Mouse (Mus musculus) heart, adult 8-10 months (tissue): ENCODE results near the gene Ccr2. TPM values are rescaled to one million over a fixed set of nuclear protein-coding genes. Genes with fewer than 3 reads are reported as not detected.
"Not testable (repeated sequence)": the region's sequence is repeated elsewhere in the genome, so short reads cannot be mapped to it uniquely, and the experiment has no call there.

ENCODE experiments used
- DNase-seq: peaks from one replicate; pipeline ENCODE4 v3.0.0; 2022; ENCODE audit warnings: low spot score
- total RNA-seq, 4 experiments: library from RNA; stranded (reverse); gene quantifications; 2 replicates each; pipeline ENCODE4 v1.2.4; 2022

Ccr2 gene
- under 1 TPM; 0.44 to 0.98 (median 0.82) TPM for total RNA-seq

DNA sequence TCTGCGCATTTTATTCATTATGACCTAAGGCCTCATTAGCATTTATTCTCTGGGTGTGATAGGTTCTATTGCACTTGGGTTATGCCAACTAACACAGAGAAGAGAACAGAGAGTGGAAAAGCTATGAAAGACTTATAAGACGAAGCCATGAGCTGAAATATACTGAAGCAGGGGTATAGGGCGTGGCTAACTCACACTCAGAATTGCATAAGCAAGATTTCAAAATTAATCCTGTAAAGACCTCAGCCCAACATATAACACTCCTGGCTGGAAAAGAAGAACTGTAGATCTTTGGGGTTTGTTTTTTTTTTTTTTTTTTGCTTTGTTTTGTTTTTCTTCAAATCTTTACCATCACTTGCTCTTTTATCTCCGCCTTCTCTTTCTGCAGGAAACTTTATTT lies at the start of gene Ccr2:
Ccr2 (plus strand) TSS at position 228 of the 400 bp plus-strand sequence.
- DNase-seq = no peak

DNA sequence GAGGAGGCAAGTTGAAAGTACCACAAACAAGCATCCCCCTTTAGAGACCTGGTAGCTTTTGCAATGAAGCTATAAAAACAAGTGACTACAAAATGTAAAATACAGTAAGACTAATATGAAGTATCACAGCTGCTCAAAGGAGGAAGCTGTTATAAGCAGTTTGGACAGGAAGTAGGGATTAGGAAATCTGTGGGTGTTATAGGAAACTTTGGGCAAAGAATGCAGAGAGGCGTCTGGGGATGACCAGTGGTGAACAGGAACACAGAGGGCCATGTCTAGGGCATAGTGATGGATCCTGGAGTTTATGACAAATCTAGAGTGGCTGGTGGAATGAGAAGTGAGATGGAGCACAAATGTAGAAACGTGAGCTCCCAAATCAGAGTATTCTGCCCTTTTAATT lies 48.2 kb upstream of the Ccr2 start:
- DNase-seq = no peak

DNA sequence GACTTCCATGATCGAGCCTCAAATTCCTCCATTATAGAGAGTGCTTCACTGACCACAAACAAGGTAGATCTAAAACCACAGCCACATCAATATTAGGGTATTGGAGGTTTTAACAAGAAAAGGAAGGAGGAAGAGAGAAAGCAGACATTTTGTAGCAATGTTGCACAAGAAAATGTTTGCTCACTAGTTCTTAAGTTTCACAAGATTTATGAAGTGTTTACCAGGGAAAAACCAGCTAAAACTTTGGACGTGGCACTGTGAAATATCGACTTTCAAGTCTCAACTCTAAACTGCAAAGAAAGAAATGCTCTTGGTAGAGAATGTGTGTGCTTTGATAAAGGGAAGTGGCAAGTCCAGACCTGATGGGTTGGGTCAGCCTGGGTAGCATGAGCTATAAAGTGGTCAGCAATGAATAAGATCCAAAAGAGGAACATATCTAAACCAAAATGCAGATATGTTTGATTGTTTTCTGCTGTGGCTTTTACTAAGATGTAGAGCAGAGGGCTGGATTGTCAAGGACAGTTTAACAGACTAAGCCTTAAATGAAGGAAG lies 45.5 kb upstream of the Ccr2 start:
- no peak for DNase-seq

DNA sequence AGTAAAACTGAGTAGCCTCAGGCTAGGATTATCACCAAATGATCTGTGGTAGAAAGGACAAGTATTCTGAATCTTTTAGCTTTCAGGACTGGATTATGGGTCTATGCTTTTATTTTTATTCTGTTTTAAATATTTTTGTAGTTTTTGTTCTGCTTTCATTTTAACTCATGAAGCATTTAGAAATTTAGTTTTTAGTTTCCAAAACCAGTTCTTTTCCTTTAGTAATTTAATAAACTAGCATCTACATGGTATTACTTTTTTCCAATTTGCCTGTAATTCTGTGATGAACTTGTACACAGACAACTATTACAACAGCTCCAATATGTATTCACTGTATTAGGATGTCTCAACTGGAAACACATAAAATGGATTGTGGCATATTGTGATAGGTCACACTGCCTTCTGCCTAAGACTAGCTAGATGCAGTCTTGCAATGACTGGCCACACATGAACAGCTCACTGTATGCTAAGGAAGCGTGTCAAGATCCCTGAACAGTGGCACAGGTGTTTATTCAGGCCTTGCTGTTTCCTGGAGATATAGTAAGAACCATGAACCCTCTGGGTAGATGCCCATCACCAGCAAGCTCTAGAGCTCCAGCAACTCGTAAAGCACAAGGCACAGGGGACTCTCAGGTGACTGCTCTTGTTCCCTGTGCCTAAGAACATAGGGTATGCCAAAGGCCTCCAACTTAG lies 41.9 kb upstream of the Ccr2 start:
- no peak for DNase-seq

DNA sequence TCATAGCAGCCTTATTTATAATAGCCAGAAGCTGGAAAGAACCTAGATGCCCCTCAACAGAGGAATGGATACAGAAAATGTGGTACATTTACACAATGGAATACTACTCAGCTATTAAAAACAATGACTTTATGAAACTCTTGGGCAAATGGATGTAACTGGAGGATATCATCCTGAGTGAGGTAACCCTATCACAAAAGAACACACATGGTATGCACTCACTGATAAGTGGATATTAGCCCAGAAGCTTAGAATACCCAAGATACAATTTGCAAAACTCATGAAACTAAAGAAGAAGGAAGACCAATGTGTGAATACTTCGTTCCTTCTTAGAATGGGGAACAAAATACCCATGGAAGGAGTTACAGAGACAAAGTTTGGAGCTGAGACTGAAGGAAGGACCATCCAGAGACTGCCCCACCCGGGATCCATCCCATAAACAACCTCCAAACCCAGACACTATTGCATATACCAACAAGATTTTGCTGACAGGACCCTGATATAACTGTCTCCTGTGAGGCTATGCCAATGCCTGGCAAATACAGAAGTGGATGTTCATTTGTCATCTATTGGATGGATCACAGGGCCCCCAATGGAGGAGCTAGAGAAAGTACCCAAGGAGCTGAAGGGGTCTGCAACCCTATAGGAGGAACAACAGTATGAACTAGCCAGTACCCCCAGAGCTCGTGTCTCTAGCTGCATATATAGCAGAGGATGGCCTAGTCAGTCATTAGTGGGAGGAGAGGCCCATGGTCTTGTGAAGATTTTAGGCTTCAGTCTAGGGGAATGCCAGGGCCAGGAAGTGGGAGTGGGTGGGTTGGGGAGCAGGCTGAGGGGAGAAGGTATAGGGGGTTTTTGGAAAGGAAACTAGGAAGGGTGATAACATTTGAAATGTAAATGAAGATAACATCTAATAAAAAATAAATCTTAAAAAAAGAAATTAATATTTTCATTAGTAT lies 40.0 kb upstream of the Ccr2 start:
- DNase-seq = not testable (repeated sequence)

DNA sequence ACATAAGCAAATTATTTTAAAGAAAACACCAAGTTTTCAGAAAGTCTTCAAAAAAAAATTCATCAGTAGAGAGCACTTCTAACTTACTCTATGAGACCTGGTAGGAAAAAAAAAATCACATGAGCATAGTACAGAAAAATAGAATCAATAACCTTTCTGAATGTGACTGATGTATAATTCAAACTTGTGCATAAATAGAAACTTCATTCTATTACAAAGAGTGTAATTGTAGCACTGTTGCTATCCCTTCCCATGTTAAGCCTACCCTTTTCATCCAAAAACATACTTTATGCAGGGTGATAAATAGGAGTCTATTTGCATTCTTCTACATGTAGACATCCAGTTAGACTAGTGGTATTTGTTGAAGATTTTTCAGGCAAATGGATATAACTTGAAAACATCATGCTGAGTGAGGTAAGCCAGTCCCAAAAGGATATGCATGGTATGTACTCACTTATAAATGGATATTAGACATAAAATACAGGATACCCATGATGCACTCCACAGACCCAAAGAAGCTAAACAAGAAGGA lies 35.1 kb upstream of the Ccr2 start:
- DNase-seq = no peak

DNA sequence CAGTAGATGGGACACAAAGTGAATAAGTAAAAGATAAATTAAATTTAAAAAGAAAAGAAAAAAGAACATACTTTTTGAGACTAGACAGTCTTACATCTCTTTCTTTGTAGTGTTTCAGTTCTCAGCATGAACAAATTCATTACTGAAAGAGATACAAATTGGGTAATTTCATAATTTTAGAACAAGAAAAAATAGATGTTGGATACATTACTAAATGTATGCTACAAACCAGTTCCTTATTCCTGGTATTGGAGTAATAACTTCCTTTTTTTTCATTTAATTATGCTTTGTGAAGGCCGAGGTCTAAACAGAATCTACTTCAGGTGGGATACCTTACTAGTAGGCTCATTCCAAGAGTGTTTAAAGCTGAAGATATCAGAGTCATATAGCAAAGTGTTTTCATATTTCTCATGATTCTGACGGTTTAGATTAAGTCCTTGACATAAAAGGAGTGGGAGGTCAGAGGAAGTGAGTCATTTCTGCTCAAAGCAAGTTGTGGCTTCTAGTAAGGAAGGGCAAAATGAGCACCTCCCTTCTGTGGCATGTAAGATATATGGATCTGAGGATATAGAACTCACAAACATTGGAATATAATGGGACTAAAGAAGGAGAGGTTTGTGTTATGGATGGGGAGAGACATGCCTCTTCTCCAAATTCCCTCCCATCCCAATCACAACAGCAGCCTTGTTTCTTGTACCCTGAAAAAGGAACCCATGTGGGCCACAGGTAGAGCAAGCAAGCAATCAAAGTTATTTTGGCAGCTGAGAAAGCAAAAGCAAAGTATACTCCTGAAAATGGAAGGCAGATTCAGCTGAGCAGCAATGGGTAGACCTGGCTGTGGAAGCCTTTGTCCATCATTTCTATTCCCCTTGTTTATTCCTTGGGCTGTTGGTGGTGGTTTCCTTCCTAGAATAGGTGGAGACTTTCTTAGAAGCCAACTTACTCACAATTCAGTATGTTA lies 33.4 kb upstream of the Ccr2 start:
- DNase-seq = no peak

DNA sequence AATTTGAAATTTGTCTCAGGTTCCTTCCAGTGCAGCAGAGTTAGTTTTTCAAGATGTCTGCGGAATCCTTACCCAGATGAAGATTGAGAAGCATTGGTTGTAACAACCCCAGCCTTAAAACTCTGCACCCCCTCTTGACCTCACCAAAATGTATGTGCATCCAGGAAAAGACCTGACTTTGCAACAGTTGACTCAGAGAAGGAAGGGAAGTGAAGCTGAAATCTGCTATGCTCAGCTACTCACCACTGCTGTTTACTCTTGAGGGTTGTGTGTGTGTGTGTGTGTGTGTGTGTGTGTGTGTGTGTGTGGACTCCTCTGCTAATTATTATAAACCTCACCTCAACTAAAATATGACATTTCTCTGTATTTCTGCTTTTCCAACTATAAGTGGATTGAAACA lies 30.2 kb upstream of the Ccr2 start:
- DNase-seq = no peak

DNA sequence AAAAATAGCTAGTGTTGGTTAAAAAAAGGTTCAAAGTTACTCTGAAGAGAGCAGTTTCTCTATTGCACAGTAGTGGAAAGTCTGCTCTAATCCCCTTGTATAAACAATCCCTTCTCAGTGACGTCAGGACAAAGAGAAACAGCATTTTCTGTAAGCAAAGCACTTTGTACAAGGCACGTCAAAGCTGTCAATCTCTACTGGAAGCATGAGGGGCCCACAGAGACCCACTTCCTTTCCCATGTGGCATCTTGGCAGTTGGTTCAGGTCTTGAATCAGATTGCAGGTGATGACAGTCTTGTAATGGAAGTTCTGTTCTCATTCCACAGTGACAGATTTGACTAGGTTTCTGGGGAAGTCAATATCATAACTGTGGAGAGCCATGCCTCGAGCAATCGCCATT lies 21.9 kb upstream of the Ccr2 start:
- no peak for DNase-seq

DNA sequence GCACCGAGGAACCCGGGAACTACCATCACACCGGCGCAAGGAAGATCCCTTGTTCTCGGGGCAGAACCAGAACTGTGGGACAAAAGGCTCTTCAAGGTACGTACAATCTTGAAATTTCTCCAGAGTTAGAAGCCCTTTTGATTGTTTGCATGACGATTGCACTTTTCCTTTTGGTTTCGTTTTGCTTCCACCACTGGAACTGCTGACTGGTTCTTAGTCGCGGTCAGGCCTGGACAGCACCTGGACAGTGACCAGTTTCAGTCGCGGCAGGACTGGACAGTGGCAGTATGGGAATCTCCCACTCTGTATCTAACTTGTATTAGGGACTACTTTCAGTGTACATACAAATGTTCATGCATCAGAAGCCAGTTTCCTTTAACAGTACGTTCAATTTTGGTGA lies 21.3 kb upstream of the Ccr2 start:
- not testable (repeated sequence) for DNase-seq

DNA sequence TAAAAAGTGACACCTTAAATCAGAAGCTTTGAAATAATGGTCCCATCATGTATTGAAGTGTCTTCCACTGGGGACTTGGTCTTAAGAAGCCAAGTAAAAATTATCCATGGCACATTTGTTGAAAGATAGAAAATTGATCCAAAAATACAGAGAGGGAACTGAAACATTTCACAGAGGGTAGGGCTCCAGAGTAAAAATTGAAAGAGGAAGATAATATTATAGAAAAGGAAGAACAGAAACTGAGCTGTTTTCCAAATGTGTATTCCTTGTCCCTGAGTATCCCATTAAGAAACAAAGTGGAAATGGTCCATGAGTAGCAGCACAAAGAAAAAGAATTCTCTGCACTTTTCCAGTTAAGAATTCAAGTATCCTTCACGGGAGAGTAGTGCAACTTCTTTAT lies 11.3 kb upstream of the Ccr2 start:
- DNase-seq = no peak

DNA sequence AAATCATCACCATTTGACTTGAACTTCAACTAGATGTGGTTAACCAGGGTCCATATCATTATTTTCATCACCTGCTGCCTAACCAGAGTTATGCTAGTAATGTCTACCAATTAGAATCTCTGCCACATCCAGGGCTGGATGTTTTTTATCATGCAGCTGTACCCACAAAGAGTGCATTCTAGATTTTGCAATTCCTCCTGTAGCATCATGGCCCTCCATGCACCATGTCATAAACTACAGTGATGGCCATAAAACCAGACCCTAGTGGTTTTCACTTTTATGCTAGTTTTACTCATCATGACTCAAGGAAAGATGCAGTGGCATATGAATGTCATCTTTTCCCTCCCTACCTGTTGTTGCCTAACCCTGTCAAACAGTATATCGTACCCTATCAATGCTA lies 2.6 kb upstream of the Ccr2 start:
- DNase-seq = no peak

DNA sequence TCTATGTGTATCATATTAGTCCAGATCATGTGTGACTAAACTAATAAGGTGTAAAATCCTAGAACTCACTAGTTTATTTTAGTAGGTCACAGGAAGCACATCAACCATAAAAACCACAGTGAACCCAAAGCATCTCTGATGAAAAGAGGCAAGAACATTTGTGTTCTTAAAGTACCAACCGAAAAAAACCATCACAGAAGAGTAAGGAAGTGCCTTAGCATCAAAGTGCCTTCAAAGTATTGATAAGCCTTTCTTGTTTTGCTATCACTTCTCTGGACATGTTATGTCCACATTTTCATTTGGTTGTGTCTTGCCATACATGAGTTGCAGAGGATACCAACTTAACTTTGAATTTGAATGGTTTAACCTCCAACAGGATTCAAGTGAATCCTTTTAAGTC lies 1.4 kb upstream of the Ccr2 start:
- DNase-seq = no peak

DNA sequence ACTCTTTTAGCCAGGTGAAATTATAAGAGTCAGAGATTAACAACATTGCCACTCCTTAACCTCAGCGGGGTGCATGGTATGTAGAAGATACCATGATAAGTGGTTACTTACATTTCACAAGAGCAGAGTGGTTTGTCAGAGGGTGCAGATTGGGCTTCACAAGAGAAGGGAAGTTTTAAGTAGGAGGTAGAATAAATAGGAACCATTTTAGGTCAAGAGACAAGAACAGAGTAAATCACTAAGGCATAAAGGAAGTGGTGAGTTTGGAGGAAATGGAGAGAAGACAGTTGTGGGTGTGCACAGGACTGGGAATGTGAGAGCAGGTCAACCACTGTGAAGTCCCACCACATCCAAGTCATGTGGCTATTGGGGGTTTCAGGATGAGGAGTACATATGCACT lies 1.4 kb downstream of the Ccr2 start:
- no peak for DNase-seq

DNA sequence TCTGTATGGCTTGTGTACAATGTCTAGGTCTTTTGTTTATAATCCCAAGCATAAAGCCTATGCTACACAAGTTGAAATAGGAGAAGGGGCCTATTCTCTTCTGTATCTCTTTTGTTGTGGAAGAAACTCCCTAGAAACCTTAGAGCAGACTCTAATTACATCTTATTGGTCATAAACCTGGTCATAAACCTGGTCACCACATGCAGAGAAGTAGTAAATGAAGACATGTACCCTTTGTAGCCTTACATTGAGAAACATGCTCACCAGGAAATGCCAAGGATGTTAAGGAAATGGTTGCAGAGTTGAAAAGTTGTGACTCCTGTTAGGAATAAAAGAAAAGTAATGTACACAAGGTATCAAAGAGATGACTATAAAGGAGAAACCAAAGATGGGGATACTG lies 3.4 kb downstream of the Ccr2 start:
- no peak for DNase-seq

DNA sequence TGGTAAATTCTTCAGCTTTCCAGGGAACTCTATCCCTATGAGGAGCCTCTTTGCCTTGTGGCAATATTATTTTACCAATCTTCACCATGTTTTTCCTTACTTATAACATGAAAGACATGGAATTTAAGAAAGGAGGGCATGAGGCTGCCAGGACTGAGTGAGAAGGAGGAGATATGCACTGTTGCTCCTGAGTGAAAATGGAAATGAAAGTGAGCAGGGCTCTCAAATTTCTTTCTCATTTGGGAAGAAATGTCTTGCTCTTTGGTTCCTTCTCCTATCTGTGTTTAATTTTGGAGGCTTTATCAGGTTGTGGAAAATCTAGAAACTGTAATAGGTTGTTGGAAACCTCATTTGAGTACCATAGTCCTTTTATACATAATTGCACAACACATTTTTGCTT lies 5.5 kb downstream of the Ccr2 start:
- DNase-seq = no peak

DNA sequence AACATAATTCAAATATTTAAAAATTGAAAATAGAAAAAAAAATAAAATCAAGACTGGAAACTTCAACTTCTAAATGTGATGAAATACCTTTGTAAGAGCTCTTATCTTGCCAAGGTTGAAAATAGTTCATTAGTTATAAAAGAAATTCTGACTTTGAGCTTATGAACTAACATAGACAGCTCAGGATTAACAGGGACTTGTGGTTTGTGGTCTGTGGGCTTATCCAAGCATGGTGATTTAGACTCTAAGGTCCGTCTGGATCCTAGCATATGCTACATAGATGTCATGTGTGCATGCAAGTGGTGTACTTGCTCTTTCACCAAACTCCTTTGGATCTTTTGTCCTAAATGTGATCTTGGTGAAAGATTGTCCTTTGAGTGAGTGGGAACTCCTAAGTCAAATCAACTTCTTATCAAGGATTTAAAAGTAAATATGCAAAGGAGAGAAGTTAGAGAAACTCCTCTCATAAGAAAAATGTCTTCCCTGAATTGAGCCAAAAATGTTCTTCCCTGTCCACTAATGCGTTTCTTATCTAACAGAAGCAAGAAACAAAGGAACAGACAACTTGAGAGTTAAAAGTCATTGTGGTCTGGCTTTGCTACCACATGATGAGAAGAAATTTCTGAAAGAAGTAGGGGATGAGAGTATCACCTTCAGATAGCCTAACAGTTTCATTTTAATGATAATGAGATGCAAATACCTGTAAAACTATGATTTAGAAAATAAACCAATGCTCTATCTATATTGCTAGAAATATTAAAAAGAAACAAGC lies 6.8 kb downstream of the Ccr2 start:
- no peak for DNase-seq

DNA sequence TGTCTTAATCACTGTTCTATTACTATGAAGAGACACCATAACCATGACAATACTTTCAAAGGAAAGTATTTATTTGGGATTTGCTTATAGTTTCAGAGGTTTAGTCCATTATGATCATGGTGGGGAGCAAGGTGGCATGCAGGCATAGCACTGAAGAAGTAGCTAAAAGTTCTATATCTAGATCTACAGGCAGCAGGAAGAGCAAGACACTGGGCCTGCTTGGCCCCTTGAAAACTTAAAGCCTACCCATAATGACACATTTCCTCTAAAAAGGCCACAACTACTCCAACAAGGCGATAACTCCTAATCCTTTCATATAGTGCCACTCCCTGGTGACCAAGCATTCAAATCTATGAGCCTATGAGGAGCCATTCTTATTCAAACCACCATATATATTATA lies 10.2 kb downstream of the Ccr2 start:
- DNase-seq = no peak

DNA sequence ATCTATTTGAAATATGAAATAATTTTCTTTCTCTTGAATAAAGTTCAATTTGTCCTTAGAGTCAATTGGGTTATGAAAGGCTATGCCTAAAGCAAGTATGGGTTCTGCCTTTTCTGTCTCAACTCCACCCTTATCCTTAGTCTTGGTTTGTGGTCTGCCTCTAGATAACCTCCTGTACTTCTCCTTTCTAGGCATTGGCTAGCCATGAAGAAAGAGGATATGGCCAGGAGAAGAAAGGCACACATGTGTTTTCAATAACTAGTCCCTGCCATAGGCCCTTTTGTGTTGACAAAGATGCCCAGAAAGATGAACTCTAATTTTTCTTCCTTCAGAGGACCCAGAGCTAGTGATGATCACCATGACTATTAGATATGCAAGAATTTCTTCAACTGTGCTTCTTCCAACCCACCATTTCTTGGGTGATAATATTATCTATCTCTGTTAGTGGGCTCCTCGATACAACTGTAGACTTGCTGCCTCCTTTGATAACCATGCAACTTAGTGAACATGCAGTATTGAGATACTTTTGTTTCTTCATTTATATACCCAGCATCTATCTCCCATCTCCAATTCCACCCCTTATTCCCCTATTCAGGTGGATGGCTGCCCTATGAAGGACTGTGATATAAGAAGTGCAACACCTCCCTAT lies 11.0 kb downstream of the Ccr2 start:
- DNase-seq = no peak

DNA sequence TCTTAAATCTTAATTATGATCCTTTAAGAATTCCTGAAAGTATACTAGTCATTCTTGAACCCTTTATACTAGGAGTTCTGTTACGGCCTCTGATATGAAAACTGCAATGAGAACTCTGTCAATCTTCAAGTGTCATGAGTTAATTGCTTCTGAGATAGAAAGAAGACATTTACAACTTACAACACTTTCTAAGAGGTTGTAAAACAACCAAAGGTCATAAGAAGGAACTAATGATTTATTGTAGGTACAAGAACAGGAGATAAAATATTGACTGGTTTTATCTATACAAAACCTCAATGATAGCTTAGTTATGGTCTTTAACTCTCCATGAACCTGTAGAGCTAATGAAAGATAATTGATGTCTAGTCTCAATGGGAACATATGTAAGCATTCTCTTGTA lies 12.0 kb downstream of the Ccr2 start:
- no peak for DNase-seq
